Mouse (Mus musculus): ENCODE measurements around the gene Igdcc4. TPM values are rescaled to one million over a fixed set of nuclear protein-coding genes. Genes with fewer than 3 reads are reported as not detected.

Igdcc4 gene
- polyA plus RNA-seq, 1 experiment from 2014 or later: 14.4 TPM

DNA sequence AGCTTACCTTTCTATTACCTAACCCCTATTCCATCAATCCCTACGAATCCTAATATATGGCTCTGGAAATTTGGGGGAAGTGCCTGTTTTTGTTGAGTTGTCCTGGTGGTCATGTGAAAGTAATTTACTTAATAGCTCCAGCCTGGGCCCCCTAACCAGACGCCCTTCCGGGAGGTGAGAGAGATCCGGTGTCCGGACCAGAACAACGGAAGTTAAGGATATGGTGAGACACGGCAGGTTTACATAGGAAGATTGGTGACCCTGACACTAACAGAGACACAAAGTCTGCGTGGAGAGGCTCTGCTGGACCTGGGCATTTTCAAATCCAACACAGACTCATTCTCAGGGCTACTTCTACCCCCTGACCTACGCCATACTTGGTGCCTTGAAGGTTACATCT lies 65.1 kb downstream of the Igdcc4 start:
- peaks cover 9% of the 10 kb centered on the region for H3K36me3 ChIP-seq (replicated peaks)
- H3K27ac ChIP-seq: no peak overlapping the region; the same call in 1 of the 2 replicates
- H3K4me2 ChIP-seq: no peak overlapping the region
- no peaks in the 10 kb centered on the region for H3K9me3 ChIP-seq
- no peak for ATAC-seq (ENCODE audit: low FRiP score)
- peaks cover 81% of the 10 kb centered on the region for H3K4me1 ChIP-seq
- no peak overlapping the region; the same call in 1 of the 2 replicates for H3K9ac ChIP-seq
- H3K27me3 ChIP-seq: no peaks in the 10 kb centered on the region
- H3K4me3 ChIP-seq (replicated peaks): no peak overlapping the region
- WGBS: 76% methylated on average over 9 of the region's 9 CpGs

- ATAC-seq (ENCODE audit: low FRiP score): no peak
- Histone ChIP-seq H3K4me2 (no peak overlapping the region), H3K4me1 (peaks cover 60% of the 10 kb centered on the region), H3K36me3 (replicated peaks) (peaks cover 15% of the 10 kb centered on the region), H3K4me3 (replicated peaks) (no peak overlapping the region), H3K9ac (no peak overlapping the region), H3K9me3 (no peaks in the 10 kb centered on the region), H3K27ac (peak overlapping the region; percentile 73), H3K27me3 (no peaks in the 10 kb centered on the region)
- WGBS: 70% methylated on average over 4 of the region's 6 CpGs
These were observed 67.2 kb downstream of the Igdcc4 start for GRCm38 (mm10) chr9:65168534-65168933.

DNA sequence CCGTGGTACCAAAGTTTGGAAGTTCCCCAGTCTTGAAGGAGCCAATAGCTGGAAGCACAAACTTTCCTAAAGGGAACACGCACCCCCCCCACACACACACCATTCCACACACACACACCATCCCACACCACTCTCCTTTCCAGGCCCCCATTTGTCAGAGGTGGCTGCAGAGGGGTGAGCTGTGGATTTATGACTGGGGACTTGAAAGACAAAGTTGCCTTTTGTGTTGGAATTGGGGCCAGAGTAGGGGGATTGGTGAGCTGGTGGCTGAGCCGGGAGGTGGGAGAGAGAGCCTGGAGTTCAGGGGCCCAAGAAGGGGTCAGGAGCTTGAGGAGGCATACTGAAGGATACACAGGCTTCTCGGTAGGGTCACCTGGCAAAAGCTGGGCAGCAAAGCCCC lies 67.7 kb downstream of the Igdcc4 start:
- Histone ChIP-seq H3K27ac (peak overlapping the region; percentile 73), H3K9me3 (no peaks in the 10 kb centered on the region), H3K4me2 (peak overlapping the region; percentile 8; the same call in 1 of the 2 replicates), H3K4me3 (replicated peaks) (no peak overlapping the region), H3K9ac (0 out of 2 replicates have a peak overlapping the region, but pooled peaks have one; percentile 14), H3K4me1 (peaks cover 57% of the 10 kb centered on the region), H3K27me3 (no peaks in the 10 kb centered on the region), H3K36me3 (replicated peaks) (peaks cover 15% of the 10 kb centered on the region)
- 52% methylated on average over 4 of the region's 4 CpGs for WGBS
- ATAC-seq (ENCODE audit: low FRiP score): no peak

GRCm38 (mm10) chr9:65172654-65173053 lies 71.4 kb downstream of the Igdcc4 start:
- Histone ChIP-seq H3K4me2 (no peak overlapping the region), H3K9ac (no peak overlapping the region), H3K36me3 (replicated peaks) (peaks cover 15% of the 10 kb centered on the region), H3K4me3 (replicated peaks) (no peak overlapping the region), H3K4me1 (peaks cover 61% of the 10 kb centered on the region), H3K9me3 (no peaks in the 10 kb centered on the region), H3K27me3 (no peaks in the 10 kb centered on the region), H3K27ac (peak overlapping the region; percentile 31; the same call in 1 of the 2 replicates)
- 88% methylated on average over 9 of the region's 9 CpGs for whole genome bisulfite sequencing
- no peak for ATAC-seq (ENCODE audit: low FRiP score)

GRCm38 (mm10) chr9:65175234-65175938 lies 74.1 kb downstream of the Igdcc4 start:
- H3K4me3 ChIP-seq (replicated peaks): no peak overlapping the region
- peak overlapping the region; percentile 34; the same call in 1 of the 2 replicates for H3K4me2 ChIP-seq
- peak; percentile 19 for ATAC-seq (ENCODE audit: low FRiP score)
- peak overlapping the region; percentile 0; the same call in 1 of the 2 replicates for H3K9ac ChIP-seq
- peak overlapping the region; percentile 95 for H3K27ac ChIP-seq
- peaks cover 20% of the 10 kb centered on the region for H3K36me3 ChIP-seq (replicated peaks)
- peaks cover 64% of the 10 kb centered on the region for H3K4me1 ChIP-seq
- H3K27me3 ChIP-seq: no peaks in the 10 kb centered on the region
- H3K9me3 ChIP-seq: no peaks in the 10 kb centered on the region
- 4% methylated on average over 5 of the region's 5 CpGs for WGBS

DNA sequence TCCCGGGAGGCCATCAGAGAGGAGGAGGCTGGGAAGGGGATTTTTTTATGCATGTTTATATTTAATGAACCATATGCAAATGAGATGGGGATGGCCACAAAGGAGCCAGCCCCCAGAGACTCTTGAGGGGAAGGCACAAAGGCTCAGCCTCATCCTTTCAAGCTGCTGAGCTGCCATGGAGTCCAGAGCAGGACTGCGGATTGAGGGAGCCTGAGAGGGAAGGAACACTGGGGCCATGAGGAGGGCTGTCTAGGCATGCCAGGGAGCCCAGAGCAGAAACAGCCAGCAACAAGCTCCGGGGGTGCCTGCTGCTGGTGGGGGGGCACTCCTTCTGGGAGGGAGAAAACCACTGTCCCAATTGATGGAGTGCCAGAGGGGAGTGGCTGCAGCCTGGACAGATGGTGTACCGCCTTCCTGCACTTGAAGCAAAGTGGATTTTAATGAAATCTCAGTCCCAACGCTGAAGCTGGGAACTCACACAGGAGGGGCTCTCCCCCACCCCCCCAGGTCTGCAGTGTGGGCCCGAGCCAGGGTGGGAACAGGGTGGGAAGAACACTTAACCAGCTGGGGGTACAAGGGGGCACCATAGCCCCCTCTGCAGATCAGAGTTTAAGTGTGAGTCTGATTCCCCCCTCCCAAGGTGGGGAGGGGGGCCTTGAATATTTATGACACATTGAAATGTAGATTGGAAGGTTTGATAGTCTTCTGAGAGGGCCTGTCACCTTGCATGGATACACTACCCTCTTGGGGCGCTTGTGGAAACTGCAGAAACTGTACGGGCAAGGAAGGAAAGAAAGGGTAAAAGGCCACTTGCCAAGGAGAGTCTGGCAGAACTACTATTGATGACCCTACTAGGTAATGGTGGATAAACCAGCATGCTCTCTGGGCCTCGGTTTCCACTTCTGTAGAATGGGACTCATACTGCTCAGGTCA lies 74.9 kb downstream of the Igdcc4 start:
- Histone ChIP-seq H3K27me3 (0 out of 2 replicates have a peak, but pooled peaks cover 3% of the 10 kb centered on the region), H3K9me3 (no peaks in the 10 kb centered on the region), H3K36me3 (replicated peaks) (peaks cover 22% of the 10 kb centered on the region), H3K9ac (peak overlapping the region; percentile 5; the same call in 1 of the 2 replicates), H3K4me2 (peak overlapping the region; percentile 34), H3K4me1 (peaks cover 72% of the 10 kb centered on the region), H3K27ac (peak overlapping the region; percentile 95), H3K4me3 (replicated peaks) (no peak overlapping the region)
- peak; percentile 71 for ATAC-seq (ENCODE audit: low FRiP score)
- whole genome bisulfite sequencing: 11% methylated on average over 9 of the region's 9 CpGs

- Histone ChIP-seq H3K4me3 (replicated peaks) (no peak overlapping the region), H3K36me3 (replicated peaks) (peaks cover 33% of the 10 kb centered on the region), H3K27me3 (0 out of 2 replicates have a peak, but pooled peaks cover 7% of the 10 kb centered on the region), H3K9ac (peak overlapping the region; percentile 9; the same call in 1 of the 2 replicates), H3K9me3 (no peaks in the 10 kb centered on the region), H3K27ac (peak overlapping the region; percentile 95), H3K4me2 (no peak overlapping the region; the same call in 1 of the 2 replicates), H3K4me1 (peaks cover 84% of the 10 kb centered on the region)
- 55% methylated on average over 3 of the region's 3 CpGs for WGBS
- no peak for ATAC-seq (ENCODE audit: low FRiP score)
These were observed 76.2 kb downstream of the Igdcc4 start for GRCm38 (mm10) chr9:65177497-65177896.

DNA sequence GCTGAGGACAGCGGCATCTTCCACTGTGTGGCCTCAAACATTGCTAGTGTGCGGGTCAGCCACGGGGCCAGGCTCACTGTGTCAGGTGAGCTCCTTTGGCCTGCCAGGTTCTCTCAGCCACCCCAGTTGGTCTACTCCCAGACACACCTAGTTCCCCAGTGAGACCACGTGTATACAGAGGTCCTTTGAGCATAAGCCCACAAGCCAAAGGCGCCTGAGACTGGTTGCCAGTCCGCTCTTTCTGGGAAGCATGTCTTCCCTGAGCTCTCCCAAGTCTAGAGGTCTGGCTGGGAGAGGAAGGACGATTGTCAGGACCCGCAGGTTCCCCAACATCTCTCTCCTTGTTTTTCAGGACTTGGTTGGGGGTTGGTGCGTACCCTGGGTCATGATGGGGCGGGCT lies 76.6 kb downstream of the Igdcc4 start:
- 0 out of 2 replicates have a peak, but pooled peaks cover 7% of the 10 kb centered on the region for H3K27me3 ChIP-seq
- H3K4me2 ChIP-seq: peak overlapping the region; percentile 41
- no peak overlapping the region for H3K4me3 ChIP-seq (replicated peaks)
- 40% methylated on average over 10 of the region's 10 CpGs for WGBS
- peaks cover 88% of the 10 kb centered on the region for H3K4me1 ChIP-seq
- H3K27ac ChIP-seq: peak overlapping the region; percentile 95
- no peak for ATAC-seq (ENCODE audit: low FRiP score)
- H3K36me3 ChIP-seq (replicated peaks): peaks cover 33% of the 10 kb centered on the region
- no peaks in the 10 kb centered on the region for H3K9me3 ChIP-seq
- peak overlapping the region; percentile 46 for H3K9ac ChIP-seq

DNA sequence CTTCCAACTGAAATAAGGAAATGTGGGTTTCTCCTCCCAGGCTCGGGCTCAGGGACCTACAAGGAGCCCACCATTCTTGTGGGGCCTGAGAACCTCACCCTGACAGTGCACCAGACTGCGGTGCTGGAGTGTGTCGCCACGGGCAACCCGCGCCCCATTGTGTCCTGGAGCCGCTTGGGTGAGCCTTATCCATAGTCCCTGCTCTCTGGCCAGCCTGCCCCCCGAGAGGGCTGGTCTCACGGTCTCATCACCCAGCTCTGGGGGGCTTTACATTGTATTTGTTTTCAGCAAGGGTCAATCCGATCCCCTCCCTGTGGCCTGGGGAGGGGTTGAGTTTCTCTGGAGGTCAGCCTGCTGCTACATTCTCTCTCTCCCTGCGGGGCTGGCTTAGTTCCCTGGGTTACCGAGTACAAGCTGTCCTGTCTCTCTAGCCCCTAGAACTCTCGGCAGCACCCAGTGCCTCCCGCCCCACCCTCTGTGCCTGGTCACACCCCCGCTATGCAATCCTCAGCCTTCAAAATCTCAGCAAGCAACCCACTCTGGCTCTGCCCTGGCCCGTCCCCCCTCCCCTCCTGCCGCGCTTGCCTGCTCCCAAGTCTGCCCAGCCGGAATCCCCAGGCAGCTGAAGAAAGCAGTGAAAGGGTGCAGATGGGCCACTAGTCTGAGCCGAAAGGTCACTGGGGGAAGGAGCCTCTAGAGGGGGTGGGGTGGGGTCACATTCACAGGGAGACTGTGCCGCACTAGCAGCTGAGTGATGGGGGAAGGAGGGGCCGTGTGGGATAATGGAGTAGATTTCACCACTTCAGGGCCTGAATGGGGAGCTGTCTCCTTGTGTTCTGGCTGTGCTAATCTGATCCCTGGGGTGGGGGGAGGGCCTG lies 77.3 kb downstream of the Igdcc4 start:
- peaks cover 88% of the 10 kb centered on the region for H3K4me1 ChIP-seq
- H3K4me2 ChIP-seq: peak overlapping the region; percentile 41
- peak overlapping the region; percentile 46 for H3K9ac ChIP-seq
- H3K27me3 ChIP-seq: 0 out of 2 replicates have a peak, but pooled peaks cover 7% of the 10 kb centered on the region
- ATAC-seq (ENCODE audit: low FRiP score): peak; percentile 72
- peaks cover 40% of the 10 kb centered on the region for H3K36me3 ChIP-seq (replicated peaks)
- peak overlapping the region; percentile 95 for H3K27ac ChIP-seq
- H3K9me3 ChIP-seq: no peaks in the 10 kb centered on the region
- WGBS: under 1% methylated on average over 22 of the region's 22 CpGs
- H3K4me3 ChIP-seq (replicated peaks): no peak overlapping the region; the same call in 1 of the 2 replicates

- WGBS: 33% methylated on average over 17 of the region's 17 CpGs
- 0 out of 2 replicates have a peak overlapping the region, but pooled peaks have one; percentile 3 for H3K4me2 ChIP-seq
- peak overlapping the region; percentile 95 for H3K27ac ChIP-seq
- H3K9me3 ChIP-seq: no peaks in the 10 kb centered on the region
- ATAC-seq (ENCODE audit: low FRiP score): no peak
- peaks cover 54% of the 10 kb centered on the region for H3K36me3 ChIP-seq (replicated peaks)
- peak overlapping the region; percentile 17; the same call in 1 of the 2 replicates for H3K9ac ChIP-seq
- no peak overlapping the region for H3K4me3 ChIP-seq (replicated peaks)
- H3K4me1 ChIP-seq: peaks cover 79% of the 10 kb centered on the region
- H3K27me3 ChIP-seq: 0 out of 2 replicates have a peak, but pooled peaks cover 8% of the 10 kb centered on the region
These were observed 78.7 kb downstream of the Igdcc4 start for GRCm38 (mm10) chr9:65179817-65180624.
